Mouse (Mus musculus): ENCODE data around the gene Bcar3.

GRCm38 (mm10) chr3:122333493-122333892, 39.6 kb downstream of the Bcar3 start:
- TF ChIP-seq POLR2A (IDR thresholded peaks at IDR 0.05; ENCODE audit: control insufficient read depth, extremely low read depth, insufficient read depth, low read length, poor library complexity) (no peak), CTCF (IDR thresholded peaks at IDR 0.05; ENCODE audit: borderline replicate concordance, control insufficient read depth, extremely low read depth, insufficient read depth, low read length, poor library complexity) (no peak)
